Mouse (Mus musculus) kidney, embryonic 16.5 days (tissue): ENCODE data around the gene Rb1. TPM values are rescaled to one million over a fixed set of nuclear protein-coding genes. Genes with fewer than 3 reads are reported as not detected.

Experiments
- ATAC-seq: fragments of 200-750 bp; cut with Nextera tagmentation; 2 replicates; pipeline ENCODE4 v1.8.0; 2017; ENCODE audit warnings: moderate TSS enrichment; ENCODE audit not compliant: low FRiP score, low TSS enrichment
- H3K27ac ChIP-seq: fragments of 300-500 bp; sonication (generic); 2 replicates; pipeline ENCODE4 v1.5.1; 2014; ENCODE audit warnings: low read length
- H3K27me3 ChIP-seq: fragments of 300-500 bp; sonication (generic); 2 replicates; pipeline ENCODE4 v1.6.1; 2014; ENCODE audit warnings: low read length, control low read depth, mixed read lengths; ENCODE audit not compliant: insufficient read depth
- H3K36me3 ChIP-seq: fragments of 300-500 bp; sonication (generic); 2 replicates; pipeline ENCODE4 v1.6.1; 2014; ENCODE audit warnings: low read length, control low read depth, mixed read lengths; ENCODE audit not compliant: insufficient read depth
- H3K4me1 ChIP-seq: fragments of 300-500 bp; sonication (generic); 2 replicates; pipeline ENCODE4 v1.6.1; 2014; ENCODE audit warnings: low read length, control low read depth, mixed read lengths; ENCODE audit not compliant: insufficient read depth
- H3K4me2 ChIP-seq: fragments of 300-500 bp; sonication (generic); replicated peaks from 2 replicates; pipeline ENCODE4 v1.6.1; 2014; ENCODE audit warnings: low read depth, low read length
- H3K4me3 ChIP-seq: fragments of 300-500 bp; sonication (generic); 2 replicates; pipeline ENCODE4 v1.5.1; 2014; ENCODE audit warnings: mild to moderate bottlenecking, low read length
- H3K9ac ChIP-seq: fragments of 300-500 bp; sonication (generic); replicated peaks from 2 replicates; pipeline ENCODE4 v1.6.1; 2014; ENCODE audit warnings: low read length
- H3K9me3 ChIP-seq: fragments of 300-500 bp; sonication (generic); 2 replicates; pipeline ENCODE4 v1.6.1; 2016; ENCODE audit warnings: low read length, control low read depth
- WGBS: fragments of 180-500 bp; shearing (Covaris S2); extraction: QIAGEN DNeasy Blood & Tissue Kit; methylation state at CpG from one replicate; pipeline ENCODE4 v1.1.7; 2014; 5-methylcytosine and 5-hydroxymethylcytosine counted together
- polyA plus RNA-seq: library from polyadenylated mRNA; unstranded; fragments of >200 nt; fragmentation: Nextera tagmentation; extraction: Ambion mirVana; gene quantifications from 2 replicates; pipeline ENCODE4 v1.2.1, GENCODE M21; 2015

Gene Rb1
- polyA plus RNA-seq, 1 experiment from 2014 or later, result 28.1 TPM

DNA sequence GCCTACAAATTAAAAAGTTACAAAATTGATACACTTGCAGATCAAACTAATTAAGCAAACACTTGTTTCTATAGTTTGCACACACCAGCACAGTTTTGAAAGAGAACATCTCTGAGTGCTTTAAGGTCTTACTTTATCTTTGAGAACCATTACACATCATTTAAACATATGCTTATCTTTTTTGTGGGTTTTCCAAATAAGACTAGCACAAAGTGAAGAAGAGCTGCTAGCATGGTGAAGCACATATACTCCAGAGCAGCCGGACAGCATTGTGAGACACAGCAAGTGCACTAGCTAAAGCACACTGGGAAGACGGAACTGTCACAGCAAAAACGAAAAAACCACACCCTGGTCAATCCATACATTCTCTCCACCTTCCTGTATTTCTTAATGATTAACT is 3.5 kb downstream of the Rb1 start:
- Histone ChIP-seq H3K27ac (no peak overlapping the region), H3K4me1 (peaks cover 25% of the 10 kb centered on the region), H3K4me3 (no peak overlapping the region), H3K4me2 (no peak overlapping the region), H3K9ac (no peak overlapping the region), H3K36me3 (no peaks in the 10 kb centered on the region), H3K9me3 (no peaks in the 10 kb centered on the region), H3K27me3 (no peaks in the 10 kb centered on the region)
- ATAC-seq, result no peak
- WGBS, result 83% methylated on average over 3 of the region's 3 CpGs

DNA sequence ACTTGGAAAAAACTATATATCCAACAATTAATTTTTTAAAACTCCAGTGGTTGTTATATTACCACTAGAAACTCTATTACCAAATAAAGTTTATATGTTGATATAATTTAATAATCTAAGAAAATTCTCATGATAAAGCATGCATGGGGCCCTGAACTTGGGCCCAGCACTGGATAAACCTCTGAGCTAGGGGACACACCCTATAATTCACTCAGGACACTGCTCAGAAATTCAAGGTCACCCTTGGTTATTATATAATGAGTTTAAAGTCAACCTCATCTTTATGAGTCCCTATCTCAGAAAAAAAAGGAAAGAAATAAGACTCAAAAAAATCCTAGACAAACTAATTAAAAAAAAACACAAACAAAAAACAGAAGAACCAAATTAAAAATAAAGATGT is 8.7 kb downstream of the Rb1 start:
- H3K27ac ChIP-seq, result no peak overlapping the region
- no peaks in the 10 kb centered on the region for H3K27me3 ChIP-seq
- H3K4me1 ChIP-seq, result peaks cover 7% of the 10 kb centered on the region; the same call in 1 of the 2 replicates
- H3K9me3 ChIP-seq, result no peaks in the 10 kb centered on the region
- no peak overlapping the region for H3K4me3 ChIP-seq
- H3K9ac ChIP-seq, result no peak overlapping the region
- H3K36me3 ChIP-seq, result no peaks in the 10 kb centered on the region
- no peak overlapping the region for H3K4me2 ChIP-seq
- no peak for ATAC-seq

DNA sequence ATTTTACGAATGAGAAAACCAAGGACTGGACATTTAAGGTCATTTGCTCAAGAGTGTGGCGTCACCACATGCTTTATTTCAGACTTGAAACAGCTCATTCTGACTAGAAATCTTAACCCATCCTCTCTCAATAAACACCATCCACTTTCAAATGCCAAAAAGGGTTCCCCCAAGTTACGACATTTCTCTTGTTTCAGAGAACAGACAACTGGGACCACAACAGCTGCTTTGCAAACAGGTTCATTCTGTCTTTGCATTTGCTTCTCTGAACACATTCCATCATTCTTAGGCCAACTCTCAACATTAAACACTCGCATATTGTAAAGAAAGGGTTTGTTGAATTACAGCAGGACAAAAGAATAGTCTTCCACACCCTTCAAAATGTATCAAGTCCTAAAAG is 11.8 kb downstream of the Rb1 start:
- Histone ChIP-seq H3K4me1 (peaks cover 4% of the 10 kb centered on the region; the same call in 1 of the 2 replicates), H3K27me3 (no peaks in the 10 kb centered on the region), H3K4me2 (no peak overlapping the region), H3K4me3 (no peak overlapping the region), H3K9ac (no peak overlapping the region), H3K36me3 (no peaks in the 10 kb centered on the region), H3K27ac (no peak overlapping the region), H3K9me3 (no peaks in the 10 kb centered on the region)
- 81% methylated on average over 4 of the region's 4 CpGs for WGBS
- no peak for ATAC-seq

DNA sequence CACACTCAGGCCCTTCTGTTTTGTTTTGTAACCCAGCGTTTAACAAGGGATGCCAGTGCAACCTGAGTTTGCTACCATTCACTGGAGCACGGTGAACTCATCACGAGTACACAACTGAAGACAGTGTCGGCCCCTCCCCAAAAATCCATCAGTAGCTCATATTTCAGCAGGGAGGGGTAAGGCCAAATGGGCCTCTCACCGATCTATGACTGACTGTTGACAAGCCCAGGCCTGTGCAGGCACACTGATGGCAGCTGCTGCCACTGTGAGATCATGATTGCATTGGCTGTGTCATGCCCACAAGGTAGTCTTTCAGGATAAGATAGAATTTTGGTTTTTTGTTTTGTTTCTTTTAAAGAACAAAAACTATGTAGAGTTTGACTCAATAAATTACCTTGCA is 12.2 kb downstream of the Rb1 start:
- Histone ChIP-seq H3K27ac (no peak overlapping the region), H3K9ac (no peak overlapping the region), H3K9me3 (no peaks in the 10 kb centered on the region), H3K4me1 (peaks cover 4% of the 10 kb centered on the region; the same call in 1 of the 2 replicates), H3K36me3 (no peaks in the 10 kb centered on the region), H3K4me2 (no peak overlapping the region), H3K4me3 (no peak overlapping the region), H3K27me3 (no peaks in the 10 kb centered on the region)
- ATAC-seq, result peak; percentile 23; the same call in 1 of the 2 replicates
- WGBS, result 33% methylated on average over 5 of the region's 5 CpGs

DNA sequence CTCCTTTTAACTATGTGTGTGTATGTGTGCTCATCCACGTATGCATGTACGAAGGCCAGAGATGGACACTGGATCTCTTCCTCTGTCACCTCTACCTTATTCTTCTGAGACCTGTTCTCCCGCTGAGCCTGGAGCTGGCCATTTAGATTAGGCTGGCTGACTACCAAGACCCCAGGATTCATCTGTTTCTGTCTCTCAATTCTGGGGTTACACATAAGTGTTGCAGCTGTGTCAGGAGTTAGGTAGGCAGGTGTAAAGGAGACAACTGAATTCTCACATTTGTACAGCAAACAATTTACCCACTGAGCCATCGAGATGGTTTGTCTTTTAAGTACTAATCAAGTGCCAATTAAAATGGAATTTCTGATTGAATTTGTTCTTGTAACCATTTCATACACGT is 12.7 kb downstream of the Rb1 start:
- Histone ChIP-seq H3K4me3 (no peak overlapping the region), H3K4me1 (peaks cover 4% of the 10 kb centered on the region; the same call in 1 of the 2 replicates), H3K9me3 (no peaks in the 10 kb centered on the region), H3K27me3 (no peaks in the 10 kb centered on the region), H3K4me2 (no peak overlapping the region), H3K9ac (no peak overlapping the region), H3K27ac (no peak overlapping the region), H3K36me3 (no peaks in the 10 kb centered on the region)
- 82% methylated on average over 5 of the region's 5 CpGs for WGBS
- no peak for ATAC-seq

DNA sequence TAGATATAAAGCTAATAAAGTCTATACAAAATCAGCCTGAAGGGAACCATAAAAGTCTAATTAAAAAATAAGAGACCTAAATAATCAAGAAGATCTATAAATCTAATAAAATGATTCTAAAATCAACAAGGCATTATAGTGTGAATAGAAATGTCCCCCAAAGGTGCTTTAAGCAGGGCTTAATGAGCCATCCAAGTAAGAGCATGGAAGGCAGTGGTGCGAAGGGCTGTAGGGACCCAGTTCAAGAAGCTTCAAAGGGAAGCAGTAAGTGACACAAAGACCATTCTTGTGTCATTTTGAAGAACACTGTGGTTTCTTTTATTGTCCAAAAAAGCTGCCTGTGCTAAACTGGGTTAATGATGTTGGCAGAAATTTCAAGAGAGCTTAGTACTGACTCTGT is 18.1 kb downstream of the Rb1 start:
- ATAC-seq, result no peak
- H3K9ac ChIP-seq, result no peak overlapping the region
- H3K27ac ChIP-seq, result no peak overlapping the region
- no peak overlapping the region for H3K4me2 ChIP-seq
- H3K4me1 ChIP-seq, result no peaks in the 10 kb centered on the region
- H3K4me3 ChIP-seq, result no peak overlapping the region
- WGBS, result 91% methylated on average over 1 of the region's 1 CpGs
- no peaks in the 10 kb centered on the region for H3K9me3 ChIP-seq
- H3K36me3 ChIP-seq, result no peaks in the 10 kb centered on the region
- no peaks in the 10 kb centered on the region for H3K27me3 ChIP-seq

DNA sequence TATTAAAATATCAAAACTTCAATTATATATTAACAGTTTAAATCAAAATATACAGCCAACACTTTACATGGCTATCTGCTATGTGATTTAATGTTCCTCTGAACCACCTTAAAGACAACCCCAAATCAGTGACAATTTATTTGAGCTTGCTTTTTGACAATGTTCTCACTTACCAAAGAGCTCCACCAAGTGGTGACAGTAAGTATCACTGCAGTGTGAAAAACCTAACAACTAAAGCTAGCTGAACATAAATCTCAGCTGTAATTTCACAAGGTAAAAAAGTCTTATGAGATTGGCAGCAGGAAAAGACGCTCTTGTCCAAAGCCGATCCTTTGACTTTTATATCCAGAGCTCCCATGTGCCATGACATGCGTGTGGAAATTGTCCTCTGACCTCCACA is 22.4 kb downstream of the Rb1 start:
- no peaks in the 10 kb centered on the region for H3K36me3 ChIP-seq
- H3K9ac ChIP-seq, result no peak overlapping the region
- H3K27me3 ChIP-seq, result no peaks in the 10 kb centered on the region
- no peaks in the 10 kb centered on the region for H3K4me1 ChIP-seq
- no peaks in the 10 kb centered on the region for H3K9me3 ChIP-seq
- H3K27ac ChIP-seq, result no peak overlapping the region
- H3K4me3 ChIP-seq, result no peak overlapping the region
- H3K4me2 ChIP-seq, result no peak overlapping the region
- ATAC-seq, result no peak
- WGBS, result 30% methylated on average over 3 of the region's 3 CpGs

DNA sequence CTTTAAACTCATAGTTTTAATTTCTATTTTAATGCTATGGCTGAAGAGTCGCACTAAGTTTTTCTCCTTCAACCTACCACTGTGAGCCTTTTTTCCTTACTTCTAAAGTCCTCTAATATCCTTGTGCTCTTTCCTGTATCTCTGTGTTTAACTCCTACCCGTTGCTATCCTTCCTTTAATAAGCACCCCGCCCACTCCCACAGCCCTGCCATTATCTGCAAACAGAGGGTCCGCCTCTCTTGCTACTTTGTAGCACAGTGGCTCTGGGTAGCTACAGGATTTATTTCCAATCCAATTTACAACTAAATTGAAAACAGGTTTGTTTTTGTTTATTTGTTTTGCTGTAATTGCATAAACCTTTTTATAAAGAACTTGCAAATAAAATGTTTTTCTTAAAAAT is 23.8 kb downstream of the Rb1 start:
- Histone ChIP-seq H3K9me3 (no peaks in the 10 kb centered on the region), H3K4me3 (no peak overlapping the region), H3K4me2 (no peak overlapping the region), H3K27ac (no peak overlapping the region), H3K27me3 (no peaks in the 10 kb centered on the region), H3K36me3 (no peaks in the 10 kb centered on the region), H3K4me1 (no peaks in the 10 kb centered on the region), H3K9ac (no peak overlapping the region)
- 69% methylated on average over 4 of the region's 4 CpGs for WGBS
- ATAC-seq, result no peak

DNA sequence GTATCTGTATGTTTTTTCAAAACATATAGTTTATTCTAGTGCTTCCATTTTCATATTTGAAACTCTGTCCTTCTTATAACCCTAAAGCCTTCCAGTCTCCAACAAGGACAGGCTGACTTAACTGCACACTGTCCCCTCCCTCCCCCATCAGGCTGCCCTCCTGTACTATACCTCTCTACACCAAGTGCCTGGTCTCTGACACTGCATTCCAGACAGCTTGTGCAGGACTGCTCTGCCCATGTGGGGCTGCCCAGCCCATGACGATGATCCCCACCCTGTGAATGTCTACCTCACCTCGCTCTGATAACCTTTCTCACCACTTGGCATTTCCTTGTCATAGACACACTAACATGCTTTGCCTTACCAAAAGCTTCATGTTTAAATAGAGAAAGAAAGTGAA is 30.1 kb downstream of the Rb1 start:
- H3K27ac ChIP-seq, result no peak overlapping the region
- H3K27me3 ChIP-seq, result no peaks in the 10 kb centered on the region
- no peak overlapping the region for H3K9ac ChIP-seq
- no peaks in the 10 kb centered on the region for H3K4me1 ChIP-seq
- WGBS, result 77% methylated on average over 2 of the region's 2 CpGs
- no peak overlapping the region for H3K4me3 ChIP-seq
- no peak overlapping the region for H3K4me2 ChIP-seq
- no peaks in the 10 kb centered on the region for H3K9me3 ChIP-seq
- no peaks in the 10 kb centered on the region for H3K36me3 ChIP-seq
- no peak for ATAC-seq

DNA sequence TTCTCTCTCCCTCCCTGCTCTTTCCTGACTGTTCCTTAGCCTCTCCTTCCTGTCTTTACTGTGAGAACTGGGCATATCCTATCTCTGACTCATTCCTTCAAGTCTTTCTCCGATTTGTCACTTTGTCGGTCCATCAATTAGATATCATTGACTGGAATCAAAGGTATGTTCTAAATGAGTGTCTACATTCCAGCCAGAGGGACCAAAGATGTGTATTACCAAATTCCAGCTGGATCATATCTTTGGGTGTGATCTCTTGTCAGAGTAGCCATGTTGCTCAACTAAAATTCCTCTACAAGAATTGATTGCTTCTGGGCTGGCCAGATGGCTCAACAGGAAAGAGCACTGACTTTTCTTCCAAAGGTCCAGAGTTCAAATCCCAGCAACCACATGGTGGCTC is 32.0 kb downstream of the Rb1 start:
- Histone ChIP-seq H3K9me3 (no peaks in the 10 kb centered on the region), H3K4me3 (no peak overlapping the region), H3K36me3 (peaks cover 3% of the 10 kb centered on the region; the same call in 1 of the 2 replicates), H3K27me3 (no peaks in the 10 kb centered on the region), H3K9ac (no peak overlapping the region), H3K27ac (no peak overlapping the region), H3K4me2 (no peak overlapping the region), H3K4me1 (no peaks in the 10 kb centered on the region)
- 87% methylated on average over 2 of the region's 2 CpGs for WGBS
- no peak for ATAC-seq

DNA sequence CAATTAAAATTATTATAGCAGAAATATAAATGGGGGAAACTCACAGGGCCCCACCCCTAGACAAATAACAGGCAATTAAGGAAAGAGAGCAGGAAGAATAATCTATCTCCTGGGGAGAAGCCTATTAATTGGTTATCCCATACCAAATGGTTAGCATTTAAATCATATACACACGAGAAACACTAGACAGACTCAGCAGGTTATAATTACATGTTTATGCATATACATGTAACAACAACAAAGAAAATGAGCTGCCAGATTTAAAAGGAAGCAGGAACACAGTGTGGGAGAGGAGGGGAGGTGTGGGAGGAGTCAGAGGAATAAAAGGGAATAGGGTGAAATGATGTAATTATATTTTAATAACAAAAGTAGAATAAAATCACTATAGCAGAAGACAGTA is 33.2 kb downstream of the Rb1 start:
- H3K4me2 ChIP-seq, result no peak overlapping the region
- H3K36me3 ChIP-seq, result peaks cover 3% of the 10 kb centered on the region; the same call in 1 of the 2 replicates
- H3K27ac ChIP-seq, result no peak overlapping the region
- no peaks in the 10 kb centered on the region for H3K9me3 ChIP-seq
- no peaks in the 10 kb centered on the region for H3K27me3 ChIP-seq
- no peaks in the 10 kb centered on the region for H3K4me1 ChIP-seq
- 66% methylated on average over 1 of the region's 1 CpGs for WGBS
- H3K9ac ChIP-seq, result no peak overlapping the region
- no peak overlapping the region for H3K4me3 ChIP-seq
- ATAC-seq, result no peak
